In genomic region chr11:77665384-77665783, GRCm38 (mm10) we compare ENCODE assay signal across 12 mouse cellular contexts. TPM values are rescaled to one million over a fixed set of nuclear protein-coding genes. Genes with fewer than 3 reads are reported as not detected.
"Had no signal": no experiment of that assay in that cellular context is flagged by ENCODE, and none has a peak within 500 bp of the region (broad histone marks: within the 10 kb centered on the region; RNA-seq: fewer than 3 reads in every experiment).

No protein-coding gene starts in this region.

RNA-seq across cellular contexts. Expression of gene Cryba1, which starts 59.7 kb away (rescaled TPM):
- polyA plus RNA-seq: heart, embryonic 11.5 days; heart, embryonic 15.5 days; heart, postnatal 0 days; intestine, embryonic 15.5 days; intestine, postnatal 0 days; kidney, embryonic 14.5 days; kidney, embryonic 16.5 days; limb, embryonic 10.5 days; limb, embryonic 12.5 days; limb, embryonic 14.5 days; liver, embryonic 11.5 days; liver, embryonic 13.5 days had no signal
